In genomic region chr2:85227816-85228335, GRCm38 (mm10) we compare ENCODE assay signal across 26 mouse cellular contexts. TPM values are rescaled to one million over a fixed set of nuclear protein-coding genes. Genes with fewer than 3 reads are reported as not detected.
DNase-seq lines count a peak whose midpoint lies in the region; ATAC-seq lines count a peak whose summit lies in the region.
"Had no signal": no experiment of that assay in that cellular context is flagged by ENCODE, and none has a peak within 500 bp of the region (broad histone marks: within the 10 kb centered on the region; RNA-seq: fewer than 3 reads in every experiment).

No protein-coding gene starts in this region.

- no peaks in the 10 kb centered on the region for H3K36me3 ChIP-seq in forebrain, embryonic 16.5 days (ENCODE audit: control insufficient read depth, insufficient read depth)
- no peaks in the 10 kb centered on the region for H3K36me3 ChIP-seq in forebrain, embryonic 14.5 days (ENCODE audit: control insufficient read depth, insufficient read depth, low read length)
- H3K36me3 ChIP-seq in hindbrain, embryonic 16.5 days (ENCODE audit: control insufficient read depth, insufficient read depth, low read length), result no peaks in the 10 kb centered on the region
- no peaks in the 10 kb centered on the region for H3K36me3 ChIP-seq in hindbrain, embryonic 11.5 days (ENCODE audit: control insufficient read depth, insufficient read depth, low read length)
- no peaks in the 10 kb centered on the region for H3K36me3 ChIP-seq in midbrain, embryonic 11.5 days (ENCODE audit: control insufficient read depth, insufficient read depth, low read length)
- H3K36me3 ChIP-seq in midbrain, embryonic 14.5 days (ENCODE audit: control insufficient read depth, insufficient read depth, low read length), result no peaks in the 10 kb centered on the region
- H3K36me3 ChIP-seq: forebrain, embryonic 12.5 days; heart, embryonic 12.5 days; heart, embryonic 15.5 days; hindbrain, embryonic 10.5 days; hindbrain, embryonic 15.5 days had no signal

- 72% methylated on average over 3 of the region's 3 CpGs for WGBS in forebrain, embryonic 16.5 days
- 81% methylated on average over 3 of the region's 3 CpGs for WGBS in forebrain, embryonic 14.5 days
- 71% methylated on average over 3 of the region's 3 CpGs for WGBS in hindbrain, embryonic 16.5 days
- 76% methylated on average over 3 of the region's 3 CpGs for WGBS in hindbrain, embryonic 11.5 days
- 79% methylated on average over 3 of the region's 3 CpGs for WGBS in midbrain, embryonic 11.5 days
- WGBS in midbrain, embryonic 14.5 days, result 73% methylated on average over 3 of the region's 3 CpGs

- no peaks in the 10 kb centered on the region for H3K27me3 ChIP-seq in forebrain, embryonic 16.5 days (replicated peaks; ENCODE audit: control insufficient read depth, insufficient read depth, low read length)
- H3K27me3 ChIP-seq in forebrain, embryonic 14.5 days (replicated peaks; ENCODE audit: control insufficient read depth, insufficient read depth, low read length), result no peaks in the 10 kb centered on the region
- H3K27me3 ChIP-seq in hindbrain, embryonic 16.5 days (replicated peaks; ENCODE audit: control insufficient read depth, insufficient read depth, low read length), result no peaks in the 10 kb centered on the region
- no peaks in the 10 kb centered on the region for H3K27me3 ChIP-seq in hindbrain, embryonic 11.5 days (ENCODE audit: control insufficient read depth, insufficient read depth, low read length)
- H3K27me3 ChIP-seq in midbrain, embryonic 11.5 days (ENCODE audit: control insufficient read depth, insufficient read depth, low read length), result no peaks in the 10 kb centered on the region
- no peaks in the 10 kb centered on the region for H3K27me3 ChIP-seq in midbrain, embryonic 14.5 days (ENCODE audit: control insufficient read depth, insufficient read depth, low read length)
- H3K27me3 ChIP-seq: forebrain, embryonic 12.5 days; heart, embryonic 12.5 days; heart, embryonic 15.5 days; hindbrain, embryonic 15.5 days had no signal

- no peak overlapping the region for H3K4me3 ChIP-seq in forebrain, embryonic 16.5 days (replicated peaks; ENCODE audit: low read length)
- H3K4me3 ChIP-seq in forebrain, embryonic 14.5 days (ENCODE audit: low read depth, low read length), result no peak overlapping the region
- no peak overlapping the region for H3K4me3 ChIP-seq in hindbrain, embryonic 16.5 days (ENCODE audit: low read length)
- no peak overlapping the region for H3K4me3 ChIP-seq in hindbrain, embryonic 11.5 days (ENCODE audit: low read depth, low read length)
- no peak overlapping the region for H3K4me3 ChIP-seq in midbrain, embryonic 11.5 days (ENCODE audit: low read depth, low read length)
- no peak overlapping the region for H3K4me3 ChIP-seq in midbrain, embryonic 14.5 days (replicated peaks; ENCODE audit: low read depth, low read length)
- H3K4me3 ChIP-seq: forebrain, embryonic 12.5 days; heart, adult 2 months; heart, embryonic 12.5 days; heart, embryonic 15.5 days; hindbrain, embryonic 10.5 days; hindbrain, embryonic 15.5 days had no signal

- ATAC-seq in forebrain, embryonic 16.5 days, result 0 out of 2 replicates have a peak, but pooled peaks have one; percentile 19
- ATAC-seq in forebrain, embryonic 14.5 days, result no peak
- peak; percentile 44; the same call in 1 of the 2 replicates for ATAC-seq in hindbrain, embryonic 16.5 days
- no peak for ATAC-seq in hindbrain, embryonic 11.5 days (ENCODE audit: low FRiP score)
- 0 out of 2 replicates have a peak, but pooled peaks have one; percentile 12 for ATAC-seq in midbrain, embryonic 11.5 days (ENCODE audit: low FRiP score)
- no peak for ATAC-seq in midbrain, embryonic 14.5 days (ENCODE audit: low FRiP score, low TSS enrichment)
- ATAC-seq: activated CD4-positive, CD25-positive, alpha-beta regulatory T cell, adult 4 months; inflammation-experienced regulatory T-cells, adult 6 months; intestine, embryonic 16.5 days had no signal

- H3K4me1 ChIP-seq in forebrain, embryonic 16.5 days (replicated peaks; ENCODE audit: control insufficient read depth, insufficient read depth, low read length), result peaks cover 3% of the 10 kb centered on the region; the same call in 1 of the 2 replicates
- peaks cover 2% of the 10 kb centered on the region; the same call in 1 of the 2 replicates for H3K4me1 ChIP-seq in forebrain, embryonic 14.5 days (ENCODE audit: control insufficient read depth, insufficient read depth, low read length)
- no peaks in the 10 kb centered on the region; the same call in 1 of the 2 replicates for H3K4me1 ChIP-seq in hindbrain, embryonic 16.5 days (ENCODE audit: control insufficient read depth, insufficient read depth, low read depth, low read length)
- H3K4me1 ChIP-seq in hindbrain, embryonic 11.5 days (replicated peaks; ENCODE audit: control insufficient read depth, insufficient read depth, low read length), result no peaks in the 10 kb centered on the region
- H3K4me1 ChIP-seq in midbrain, embryonic 11.5 days (ENCODE audit: control insufficient read depth, insufficient read depth, low read length), result no peaks in the 10 kb centered on the region
- no peaks in the 10 kb centered on the region for H3K4me1 ChIP-seq in midbrain, embryonic 14.5 days (ENCODE audit: control insufficient read depth, insufficient read depth, low read length)
- H3K4me1 ChIP-seq: hindbrain, embryonic 10.5 days had no signal

- no peak overlapping the region for H3K27ac ChIP-seq in forebrain, embryonic 16.5 days (ENCODE audit: low read length)
- H3K27ac ChIP-seq in forebrain, embryonic 14.5 days (ENCODE audit: low read depth, low read length), result no peak overlapping the region
- no peak overlapping the region for H3K27ac ChIP-seq in hindbrain, embryonic 16.5 days (ENCODE audit: low read depth, low read length)
- no peak overlapping the region for H3K27ac ChIP-seq in hindbrain, embryonic 11.5 days (ENCODE audit: low read depth, low read length)
- H3K27ac ChIP-seq in midbrain, embryonic 11.5 days (ENCODE audit: low read depth, low read length), result no peak overlapping the region
- no peak overlapping the region for H3K27ac ChIP-seq in midbrain, embryonic 14.5 days (replicated peaks; ENCODE audit: low read depth, low read length)
- H3K27ac ChIP-seq: forebrain, embryonic 12.5 days; heart, adult 2 months; heart, embryonic 15.5 days; hindbrain, embryonic 10.5 days; hindbrain, embryonic 15.5 days had no signal

- no peak overlapping the region for H3K4me2 ChIP-seq in forebrain, embryonic 16.5 days (ENCODE audit: low read length)
- H3K4me2 ChIP-seq in forebrain, embryonic 14.5 days (ENCODE audit: low read length), result no peak overlapping the region
- H3K4me2 ChIP-seq in hindbrain, embryonic 16.5 days (ENCODE audit: low read length), result no peak overlapping the region
- H3K4me2 ChIP-seq in hindbrain, embryonic 11.5 days (replicated peaks; ENCODE audit: low read depth, low read length), result no peak overlapping the region
- H3K4me2 ChIP-seq in midbrain, embryonic 11.5 days, result no peak overlapping the region
- no peak overlapping the region for H3K4me2 ChIP-seq in midbrain, embryonic 14.5 days (ENCODE audit: low read length)
- H3K4me2 ChIP-seq: forebrain, embryonic 12.5 days; heart, embryonic 12.5 days; heart, embryonic 15.5 days; hindbrain, embryonic 15.5 days had no signal

- DNase-seq in cerebellum, postnatal 10 days, result peak; percentile 57 to 68
- no peak for DNase-seq in cerebellum, adult 9-11 months
- DNase-seq in forebrain, embryonic 14.5 days (ENCODE audit: low spot score), result no peak
- DNase-seq in hindbrain, embryonic 11.5 days (ENCODE audit: low spot score), result no peak
- no peak for DNase-seq in midbrain, embryonic 11.5 days (ENCODE audit: low spot score, missing footprints)
- no peak for DNase-seq in midbrain, embryonic 14.5 days
- DNase-seq: adrenal gland, adult 8-10 months; adrenal gland, postnatal 25 days; cerebellum, adult 18-20 months; cerebellum, adult 9-10 months; gastrocnemius, postnatal 10 days; gastrocnemius, postnatal 36 days; heart, adult 2 months; heart, postnatal 10 days; heart, postnatal 36 days; kidney, adult 18-20 months had no signal

- H3K9me3 ChIP-seq in forebrain, embryonic 16.5 days (ENCODE audit: control insufficient read depth, low read length), result no peaks in the 10 kb centered on the region
- H3K9me3 ChIP-seq in forebrain, embryonic 14.5 days (replicated peaks; ENCODE audit: control insufficient read depth, low read length), result no peaks in the 10 kb centered on the region
- H3K9me3 ChIP-seq in hindbrain, embryonic 16.5 days (ENCODE audit: control insufficient read depth, low read length), result no peaks in the 10 kb centered on the region
- H3K9me3 ChIP-seq in hindbrain, embryonic 11.5 days (ENCODE audit: control insufficient read depth, low read length), result no peaks in the 10 kb centered on the region
- no peaks in the 10 kb centered on the region for H3K9me3 ChIP-seq in midbrain, embryonic 11.5 days (ENCODE audit: control insufficient read depth, low read length)
- H3K9me3 ChIP-seq in midbrain, embryonic 14.5 days (ENCODE audit: control insufficient read depth, low read length), result no peaks in the 10 kb centered on the region
- H3K9me3 ChIP-seq: forebrain, embryonic 12.5 days; heart, embryonic 12.5 days; heart, embryonic 15.5 days; hindbrain, embryonic 10.5 days; hindbrain, embryonic 15.5 days had no signal

- no peak overlapping the region for H3K9ac ChIP-seq in forebrain, embryonic 16.5 days (replicated peaks; ENCODE audit: low read depth, low read length)
- H3K9ac ChIP-seq in forebrain, embryonic 14.5 days (ENCODE audit: low read length), result no peak overlapping the region
- no peak overlapping the region for H3K9ac ChIP-seq in hindbrain, embryonic 16.5 days (ENCODE audit: low read depth, low read length)
- no peak overlapping the region for H3K9ac ChIP-seq in hindbrain, embryonic 11.5 days (ENCODE audit: low read depth, low read length)
- H3K9ac ChIP-seq in midbrain, embryonic 11.5 days (ENCODE audit: low read length), result no peak overlapping the region
- H3K9ac ChIP-seq in midbrain, embryonic 14.5 days (replicated peaks; ENCODE audit: low read length), result no peak overlapping the region
- H3K9ac ChIP-seq: forebrain, embryonic 12.5 days; heart, embryonic 12.5 days; heart, embryonic 15.5 days; hindbrain, embryonic 15.5 days had no signal

RNA-seq across cellular contexts. Expression of gene Lrrc55, which starts 30.9 kb away (rescaled TPM):
- 12.3 and 14.9 TPM in 2 replicates for polyA plus RNA-seq in forebrain, embryonic 16.5 days (2015; fragmentation: Nextera tagmentation; extraction: Ambion mirVana)
- 11.0 and 11.7 TPM in 2 replicates for polyA plus RNA-seq in forebrain, embryonic 14.5 days (2014; fragmentation: Nextera tagmentation; extraction: Ambion mirVana)
- polyA plus RNA-seq in hindbrain, embryonic 16.5 days (2015; fragmentation: Nextera tagmentation; extraction: Ambion mirVana), result 12.7 and 13.2 TPM in 2 replicates
- polyA plus RNA-seq in hindbrain, embryonic 11.5 days (2014; fragmentation: Nextera tagmentation; extraction: Ambion mirVana), result 1.1 and 2.3 TPM in 2 replicates
- 1.2 and 1.3 TPM in 2 replicates for polyA plus RNA-seq in midbrain, embryonic 11.5 days (2014; fragmentation: Nextera tagmentation; extraction: Ambion mirVana)
- 9.6 and 13.8 TPM in 2 replicates for polyA plus RNA-seq in midbrain, embryonic 14.5 days (2014; fragmentation: Nextera tagmentation; extraction: Ambion mirVana)
- polyA plus RNA-seq: activated CD4-positive, CD25-positive, alpha-beta regulatory T cell, adult 4 months; inflammation-experienced regulatory T-cells, adult 6 months had no signal

Comparison
In these comparisons a context has a peak if more than half of its experiments do, and no peak if none do; other contexts are left out.
1. DNase-seq: peak in cerebellum, postnatal 10 days (2 of 2); none in cerebellum, adult 9-11 months (single experiment), forebrain, embryonic 14.5 days (single experiment), hindbrain, embryonic 11.5 days (single experiment), midbrain, embryonic 11.5 days (single experiment) and midbrain, embryonic 14.5 days (single experiment).
2. ATAC-seq: peak in forebrain, embryonic 16.5 days (single experiment), hindbrain, embryonic 16.5 days (single experiment) and midbrain, embryonic 11.5 days (single experiment); none in forebrain, embryonic 14.5 days (single experiment), hindbrain, embryonic 11.5 days (single experiment) and midbrain, embryonic 14.5 days (single experiment).